Mouse (Mus musculus): Measurements from ENCODE around the gene Gm9573. TPM values are rescaled to one million over a fixed set of nuclear protein-coding genes. Genes with fewer than 3 reads are reported as not detected.

The Gm9573 gene
- not detected in 2 replicates for polyA plus RNA-seq (2016; fragmentation: Nextera tagmentation; extraction: Ambion mirVana)

DNA sequence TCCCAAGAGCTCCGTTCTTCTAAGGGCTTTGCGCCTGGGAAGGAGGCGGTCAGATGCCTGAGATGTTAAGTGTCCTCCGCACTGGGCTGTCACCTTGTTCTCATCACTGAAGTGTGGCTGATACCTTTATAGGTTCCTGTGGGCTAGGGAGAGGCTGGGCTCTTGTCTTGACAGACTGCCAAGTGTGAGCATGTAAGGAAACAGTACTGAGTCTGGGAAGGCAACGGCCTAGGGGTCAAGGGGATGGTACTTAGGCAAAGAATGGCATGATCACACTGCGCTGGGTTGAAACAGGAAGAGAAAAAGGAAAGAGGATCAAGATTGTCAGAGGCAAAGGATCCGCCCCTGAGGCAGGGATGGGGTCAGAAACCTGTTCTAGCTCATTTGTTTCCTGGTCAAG lies at the start of gene Gm9573:
Gene Gm9573 (minus strand): TSS at position 101 of the 400 bp plus-strand sequence.
- Histone ChIP-seq H3K4me1 (no peaks in the 10 kb centered on the region), H3K9me3 (replicated peaks) (no peaks in the 10 kb centered on the region), H3K4me3 (no peak within 1 kb of the TSS), H3K27me3 (ENCODE audit: low read depth, poor library complexity, severe bottlenecking) (no peaks in the 10 kb centered on the region), H3K36me3 (no peaks in the 10 kb centered on the region), H3K27ac (replicated peaks) (no peak within 1 kb of the TSS)
- WGBS = 93% methylated on average over 7 of the region's 7 CpGs
- no peak for DNase-seq (ENCODE audit: low spot score)

GRCm38 (mm10) chr17:35673416-35674035 lies 47.1 kb upstream of the Gm9573 start, which contains the start of gene Gtf2h4:
Gene Gtf2h4, minus strand, starts transcription at chr17:35673739.
- Histone ChIP-seq H3K27me3 (ENCODE audit: low read depth, poor library complexity, severe bottlenecking) (no peaks in the 10 kb centered on the region), H3K36me3 (peaks cover 25% of the 10 kb centered on the region), H3K27ac (replicated peaks) (peak within 1 kb of the TSS; percentile 84), H3K9me3 (replicated peaks) (no peaks in the 10 kb centered on the region), H3K4me1 (peaks cover 13% of the 10 kb centered on the region), H3K4me3 (peak within 1 kb of the TSS; percentile 83)
- peak; percentile 82 for DNase-seq (ENCODE audit: low spot score)
- WGBS = 4% methylated on average over 23 of the region's 23 CpGs

- 94% methylated on average over 6 of the region's 6 CpGs for WGBS
- H3K4me3 ChIP-seq = peak overlapping the region; percentile 83
- no peak for DNase-seq (ENCODE audit: low spot score)
Observed at GRCm38 (mm10) chr17:35672527-35672926, 46.1 kb upstream of the Gm9573 start.

DNA sequence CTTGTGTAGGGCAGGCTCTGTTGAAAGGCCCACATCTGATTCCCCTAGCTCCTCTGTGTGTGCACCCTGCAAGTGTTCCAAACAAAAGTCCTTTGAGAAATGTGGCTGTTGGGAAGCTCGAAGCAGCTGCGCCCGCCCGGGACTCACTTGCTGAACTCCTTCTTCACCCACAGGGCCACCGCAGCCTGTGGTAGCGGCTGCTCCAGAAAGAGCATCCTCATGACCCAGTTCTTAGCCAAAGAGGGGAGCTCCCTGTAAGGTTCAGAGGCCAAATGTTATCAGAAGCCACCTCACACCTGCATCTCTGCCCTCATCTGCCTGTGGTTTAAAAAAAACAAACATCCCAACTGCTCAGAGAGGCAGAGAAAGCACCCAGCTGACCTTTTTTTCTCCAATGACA lies 45.4 kb upstream of the Gm9573 start:
- WGBS = 90% methylated on average over 6 of the region's 6 CpGs
- Histone ChIP-seq H3K4me1 (peaks cover 27% of the 10 kb centered on the region), H3K27me3 (ENCODE audit: low read depth, poor library complexity, severe bottlenecking) (no peaks in the 10 kb centered on the region), H3K4me3 (no peak overlapping the region), H3K36me3 (peaks cover 25% of the 10 kb centered on the region), H3K27ac (replicated peaks) (no peak overlapping the region), H3K9me3 (replicated peaks) (no peaks in the 10 kb centered on the region)
- DNase-seq (ENCODE audit: low spot score) = no peak

More at GRCm38 (mm10) chr17:35672527-35672926, 46.1 kb upstream of the Gm9573 start:
- no peak overlapping the region for H3K27ac ChIP-seq (replicated peaks)
- H3K27me3 ChIP-seq (ENCODE audit: low read depth, poor library complexity, severe bottlenecking) = no peaks in the 10 kb centered on the region
- no peaks in the 10 kb centered on the region for H3K9me3 ChIP-seq (replicated peaks)
- H3K36me3 ChIP-seq = peaks cover 25% of the 10 kb centered on the region
- peaks cover 21% of the 10 kb centered on the region for H3K4me1 ChIP-seq

DNA sequence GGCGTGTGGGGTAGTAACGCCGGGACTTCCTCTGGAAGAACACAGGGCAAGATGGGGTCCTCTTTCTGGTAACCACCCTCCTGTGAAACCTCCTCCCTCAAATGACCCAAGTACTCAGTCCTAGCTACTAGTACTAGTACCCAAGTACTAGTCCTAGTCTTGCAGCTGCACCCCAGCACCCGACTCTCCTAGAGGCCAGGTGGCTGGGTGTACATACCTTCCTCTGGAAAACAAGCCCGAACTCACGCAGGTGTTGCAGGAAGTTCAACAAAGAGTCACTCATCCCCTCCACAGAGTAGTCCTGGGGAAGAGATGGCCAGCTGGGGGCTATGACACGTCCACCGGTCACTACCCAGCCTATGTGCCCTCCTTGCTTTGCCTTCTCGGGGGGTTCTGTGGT lies 43.3 kb upstream of the Gm9573 start:
- H3K27me3 ChIP-seq (ENCODE audit: low read depth, poor library complexity, severe bottlenecking) = no peaks in the 10 kb centered on the region
- H3K27ac ChIP-seq (replicated peaks) = no peak overlapping the region
- H3K36me3 ChIP-seq = peaks cover 35% of the 10 kb centered on the region
- 96% methylated on average over 9 of the region's 9 CpGs for WGBS
- DNase-seq (ENCODE audit: low spot score) = no peak
- H3K4me1 ChIP-seq = peaks cover 38% of the 10 kb centered on the region
- no peaks in the 10 kb centered on the region for H3K9me3 ChIP-seq (replicated peaks)
- no peak overlapping the region for H3K4me3 ChIP-seq

- no peaks in the 10 kb centered on the region for H3K27me3 ChIP-seq (ENCODE audit: low read depth, poor library complexity, severe bottlenecking)
- WGBS = under 1% methylated on average over 61 of the region's 61 CpGs
- H3K4me1 ChIP-seq = peaks cover 26% of the 10 kb centered on the region
- H3K9me3 ChIP-seq (replicated peaks) = no peaks in the 10 kb centered on the region
- peaks cover 55% of the 10 kb centered on the region for H3K36me3 ChIP-seq
- DNase-seq (ENCODE audit: low spot score) = peak; percentile 96
- H3K4me3 ChIP-seq = peak within 1 kb of the TSS; percentile 75
- H3K27ac ChIP-seq (replicated peaks) = peak within 1 kb of the TSS; percentile 90
Observed at GRCm38 (mm10) chr17:35667334-35668065, 41.1 kb upstream of the Gm9573 start, which contains the start of gene Vars2. Gene Vars2, minus strand, starts transcription at chr17:35667592.

DNA sequence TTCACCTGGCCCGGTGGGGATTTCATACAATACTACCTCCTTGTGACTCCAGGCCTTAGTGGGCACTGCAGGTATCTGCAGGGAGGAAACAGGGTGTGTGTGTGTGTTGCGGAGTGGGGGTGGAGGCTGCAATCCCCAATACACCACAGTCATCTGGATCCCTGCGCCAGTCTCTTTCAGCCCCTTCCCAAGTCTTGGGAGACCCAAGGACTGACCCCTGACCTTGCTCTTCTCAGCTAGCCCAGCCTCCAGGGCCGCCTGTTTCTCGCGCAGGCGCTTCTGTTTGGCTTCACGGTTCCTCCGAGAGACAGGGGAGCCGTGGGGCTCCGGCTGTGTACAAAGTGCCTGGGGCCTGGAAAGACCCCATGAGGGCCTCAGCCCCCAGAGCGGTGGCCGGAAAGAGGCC lies 40.4 kb upstream of the Gm9573 start:
- DNase-seq (ENCODE audit: low spot score) = no peak
- Histone ChIP-seq H3K36me3 (peaks cover 58% of the 10 kb centered on the region), H3K27ac (replicated peaks) (peak overlapping the region; percentile 90), H3K4me1 (peaks cover 25% of the 10 kb centered on the region), H3K9me3 (replicated peaks) (no peaks in the 10 kb centered on the region), H3K4me3 (peak overlapping the region; percentile 75), H3K27me3 (ENCODE audit: low read depth, poor library complexity, severe bottlenecking) (no peaks in the 10 kb centered on the region)
- WGBS = 4% methylated on average over 13 of the region's 13 CpGs

DNA sequence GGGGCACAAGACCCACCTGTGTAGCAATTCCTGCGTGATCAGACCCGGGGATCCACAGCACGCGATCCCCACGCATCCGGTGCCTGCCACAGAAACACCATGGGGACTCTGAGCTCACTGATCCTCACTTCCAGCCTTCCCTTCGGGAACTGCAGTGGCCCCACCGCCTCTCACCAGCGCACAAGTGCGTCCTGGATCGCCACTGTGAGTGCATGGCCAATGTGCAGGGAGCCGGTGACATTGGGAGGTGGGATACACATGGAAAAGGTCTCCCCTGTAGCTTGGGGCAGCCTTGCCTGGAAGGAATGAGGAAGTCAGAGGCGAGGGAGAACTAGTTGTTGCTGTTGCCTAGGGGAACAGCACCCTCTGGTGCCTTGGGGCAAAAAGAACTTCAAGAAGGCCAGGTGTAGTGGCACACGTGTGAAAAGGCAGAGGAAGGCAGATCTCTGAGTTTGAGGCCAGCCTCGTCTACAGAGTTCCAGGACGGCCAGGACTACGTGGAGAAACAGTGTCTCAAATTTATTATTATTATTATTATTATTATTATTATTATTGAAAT lies 39.6 kb upstream of the Gm9573 start:
- Histone ChIP-seq H3K4me3 (peak overlapping the region; percentile 26), H3K4me1 (peaks cover 25% of the 10 kb centered on the region), H3K9me3 (replicated peaks) (no peaks in the 10 kb centered on the region), H3K27me3 (ENCODE audit: low read depth, poor library complexity, severe bottlenecking) (no peaks in the 10 kb centered on the region), H3K36me3 (peaks cover 64% of the 10 kb centered on the region), H3K27ac (replicated peaks) (no peak overlapping the region)
- DNase-seq (ENCODE audit: low spot score) = no peak
- WGBS = 84% methylated on average over 17 of the region's 17 CpGs

GRCm38 (mm10) chr17:35653086-35653485 lies 26.6 kb upstream of the Gm9573 start:
- Histone ChIP-seq H3K4me3 (no peak overlapping the region), H3K27me3 (ENCODE audit: low read depth, poor library complexity, severe bottlenecking) (no peaks in the 10 kb centered on the region), H3K9me3 (replicated peaks) (no peaks in the 10 kb centered on the region), H3K36me3 (peaks cover 39% of the 10 kb centered on the region), H3K4me1 (peaks cover 13% of the 10 kb centered on the region), H3K27ac (replicated peaks) (no peak overlapping the region)
- 88% methylated on average over 2 of the region's 2 CpGs for WGBS
- no peak for DNase-seq (ENCODE audit: low spot score)

DNA sequence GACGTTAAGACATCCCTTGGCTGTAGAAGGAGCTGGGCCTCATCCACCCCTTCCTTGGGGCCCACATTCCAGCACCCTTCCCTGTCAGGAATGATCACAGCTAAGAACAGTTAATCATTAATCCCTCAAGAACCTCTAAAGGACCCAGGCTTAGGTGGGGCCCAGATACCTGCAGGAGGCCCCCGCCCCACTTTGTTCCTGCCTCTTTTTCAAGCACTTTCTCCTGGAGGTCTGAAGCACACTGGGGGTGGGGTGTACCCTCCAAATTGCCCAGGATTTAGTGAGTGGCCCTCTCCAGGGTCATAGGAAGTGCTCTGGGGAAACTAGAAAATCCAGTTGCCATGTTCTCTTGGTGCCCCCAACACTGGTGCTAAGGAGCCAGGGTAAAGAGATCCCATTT lies 23.0 kb upstream of the Gm9573 start:
- no peaks in the 10 kb centered on the region for H3K27me3 ChIP-seq (ENCODE audit: low read depth, poor library complexity, severe bottlenecking)
- 80% methylated on average over 2 of the region's 2 CpGs for WGBS
- H3K9me3 ChIP-seq (replicated peaks) = no peaks in the 10 kb centered on the region
- peaks cover 3% of the 10 kb centered on the region; the same call in 1 of the 2 replicates for H3K36me3 ChIP-seq
- no peak for DNase-seq (ENCODE audit: low spot score)
- H3K4me1 ChIP-seq = no peaks in the 10 kb centered on the region; the same call in 1 of the 2 replicates
- H3K27ac ChIP-seq (replicated peaks) = no peak overlapping the region
- no peak overlapping the region for H3K4me3 ChIP-seq

GRCm38 (mm10) chr17:35643609-35644236 lies 17.3 kb upstream of the Gm9573 start, which contains the start of gene Mucl3:
Gene Mucl3, minus strand, starts transcription at chr17:35643695.
- no peak within 1 kb of the TSS for H3K27ac ChIP-seq (replicated peaks)
- no peak for DNase-seq (ENCODE audit: low spot score)
- no peaks in the 10 kb centered on the region for H3K36me3 ChIP-seq
- 77% methylated on average over 13 of the region's 13 CpGs for WGBS
- H3K9me3 ChIP-seq (replicated peaks) = no peaks in the 10 kb centered on the region
- no peaks in the 10 kb centered on the region for H3K4me1 ChIP-seq
- H3K27me3 ChIP-seq (ENCODE audit: low read depth, poor library complexity, severe bottlenecking) = no peaks in the 10 kb centered on the region
- H3K4me3 ChIP-seq = no peak within 1 kb of the TSS

- WGBS = 88% methylated on average over 6 of the region's 6 CpGs
- DNase-seq (ENCODE audit: low spot score) = no peak
- H3K36me3 ChIP-seq = no peaks in the 10 kb centered on the region
- H3K4me3 ChIP-seq = no peak overlapping the region
- peaks cover 7% of the 10 kb centered on the region; the same call in 1 of the 2 replicates for H3K4me1 ChIP-seq
- H3K9me3 ChIP-seq (replicated peaks) = no peaks in the 10 kb centered on the region
- H3K27ac ChIP-seq (replicated peaks) = no peak overlapping the region
- peaks cover 10% of the 10 kb centered on the region for H3K27me3 ChIP-seq (ENCODE audit: low read depth, poor library complexity, severe bottlenecking)
Observed at GRCm38 (mm10) chr17:35639352-35639751, 12.9 kb upstream of the Gm9573 start.

Data from midbrain, embryonic 10.5 days (tissue).